In genomic region chr5:140258035-140258434, GRCm38 (mm10) we compare ENCODE assay signal across 11 mouse cellular contexts.
"Had no signal": no experiment of that assay in that cellular context is flagged by ENCODE, and none has a peak within 500 bp of the region (broad histone marks: within the 10 kb centered on the region; RNA-seq: fewer than 3 reads in every experiment).

No protein-coding gene starts in this region.

- H3K27ac ChIP-seq: left cerebral cortex, adult 2 months; liver, embryonic 13.5 days; macrophage; midbrain, embryonic 12.5 days; neural tube, embryonic 13.5 days; stomach, postnatal 0 days had no signal

- H3K4me3 ChIP-seq: left cerebral cortex, adult 2 months; liver, embryonic 13.5 days; midbrain, embryonic 12.5 days; myocyte; neural tube, embryonic 13.5 days had no signal

- DNase-seq: kidney, postnatal 4 days; layer of hippocampus, postnatal 36 days; liver, embryonic 13.5 days; lung, adult 2 months; retina, postnatal 1 day had no signal

- H3K27me3 ChIP-seq: liver, embryonic 13.5 days; midbrain, embryonic 12.5 days; neural tube, embryonic 13.5 days had no signal

- H3K4me1 ChIP-seq: liver, embryonic 13.5 days; midbrain, embryonic 12.5 days had no signal
